Comparison of ENCODE assay signal across 8 mouse cellular contexts in the genomic region with DNA sequence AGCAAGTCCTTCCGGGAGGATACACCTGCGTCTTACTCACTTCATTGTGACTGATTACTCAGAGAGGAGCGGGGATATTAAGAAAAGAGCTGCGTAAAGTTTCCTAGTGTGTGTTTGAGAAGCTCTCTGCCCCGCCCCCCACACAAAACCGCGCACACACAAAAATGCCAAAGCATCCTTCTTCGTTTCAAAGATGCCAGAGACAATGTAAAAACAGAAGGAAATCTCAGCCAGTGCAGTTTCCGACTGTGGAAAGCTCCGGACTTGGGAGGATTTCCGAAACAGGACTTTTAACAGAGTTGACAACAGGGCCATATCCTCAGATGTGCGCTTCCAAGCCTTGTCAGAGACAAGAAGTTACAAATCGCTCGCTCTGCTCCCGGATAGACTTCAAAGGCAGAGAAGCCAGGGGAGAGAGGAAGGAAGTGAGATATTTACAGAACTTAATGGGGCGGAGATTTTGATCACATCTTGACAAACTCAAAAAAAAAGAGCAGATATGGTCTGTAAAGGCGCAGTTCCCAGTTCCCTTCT. TPM values are rescaled to one million over a fixed set of nuclear protein-coding genes. Genes with fewer than 3 reads are reported as not detected.
DNase-seq lines count a peak whose midpoint lies in the region; ATAC-seq and TF ChIP-seq lines count a peak whose summit lies in the region.
"Had no signal": no experiment of that assay in that cellular context is flagged by ENCODE, and none has a peak within 500 bp of the region (broad histone marks: within the 10 kb centered on the region; RNA-seq: fewer than 3 reads in every experiment).

No protein-coding gene starts in this region.

- peak overlapping the region; percentile 81 for H3K4me2 ChIP-seq in liver, postnatal 0 days (ENCODE audit: low read depth, low read length)
- peak overlapping the region; percentile 82 for H3K4me2 ChIP-seq in neural tube, embryonic 11.5 days (ENCODE audit: low read depth)

- peak; percentile 23 for ATAC-seq in granulocyte monocyte progenitor cell, adult 5-6 weeks (replicated peaks; ENCODE audit: poor library complexity, severe bottlenecking)
- peak; percentile 29 for ATAC-seq in inflammation-experienced regulatory T-cells, adult 6 months
- ATAC-seq in liver, postnatal 0 days = no peak
- ATAC-seq in neural tube, embryonic 11.5 days (ENCODE audit: insufficient read depth, low FRiP score, low TSS enrichment) = no peak

- peak overlapping the region; percentile 50 for H3K4me3 ChIP-seq in bone marrow, adult 2 months (replicated peaks; ENCODE audit: control insufficient read depth, low read depth, low read length)
- H3K4me3 ChIP-seq in liver, postnatal 0 days (ENCODE audit: low read depth, low read length) = peak overlapping the region; percentile 61
- H3K4me3 ChIP-seq in neural tube, embryonic 11.5 days (ENCODE audit: low read depth, low read length) = peak overlapping the region; percentile 50
- H3K4me3 ChIP-seq: erythroblast, embryonic 14.5 days had no signal

- TF ChIP-seq EP300 in liver, postnatal 0 days (IDR thresholded peaks at IDR 0.05; ENCODE audit: low read depth) = no peak

- no peaks in the 10 kb centered on the region; the same call in 1 of the 2 replicates for H3K4me1 ChIP-seq in bone marrow, adult 2 months (ENCODE audit: control insufficient read depth, insufficient read depth, low read length)
- H3K4me1 ChIP-seq in liver, postnatal 0 days (ENCODE audit: insufficient read depth) = peaks cover 8% of the 10 kb centered on the region; the same call in 1 of the 2 replicates
- H3K4me1 ChIP-seq in neural tube, embryonic 11.5 days (ENCODE audit: control insufficient read depth, insufficient read depth, low read length) = no peaks in the 10 kb centered on the region

- H3K36me3 ChIP-seq in liver, postnatal 0 days (replicated peaks; ENCODE audit: insufficient read depth, low read length) = no peaks in the 10 kb centered on the region
- H3K36me3 ChIP-seq in neural tube, embryonic 11.5 days (ENCODE audit: control insufficient read depth, insufficient read depth, low read length) = no peaks in the 10 kb centered on the region

- H3K27me3 ChIP-seq in liver, postnatal 0 days (ENCODE audit: insufficient read depth, low read length) = peaks cover 5% of the 10 kb centered on the region; the same call in 1 of the 2 replicates
- no peaks in the 10 kb centered on the region for H3K27me3 ChIP-seq in neural tube, embryonic 11.5 days (ENCODE audit: control insufficient read depth, insufficient read depth, low read length)

- peak; percentile 38 to 45 for DNase-seq in CD8-positive naive resting alpha-beta T cell, adult 2 months (ENCODE audit: low read depth in 2 of 2, low spot score in 2 of 2)
- DNase-seq in liver, postnatal 0 days = peak; percentile 13
- DNase-seq in neural tube, embryonic 11.5 days (ENCODE audit: low spot score) = peak; percentile 57
- DNase-seq in thymus, postnatal 36 days = peak; percentile 62 to 67

- no peaks in the 10 kb centered on the region for H3K9me3 ChIP-seq in liver, postnatal 0 days (ENCODE audit: low read length)
- no peaks in the 10 kb centered on the region for H3K9me3 ChIP-seq in neural tube, embryonic 11.5 days (ENCODE audit: control insufficient read depth, low read length)

- WGBS in bone marrow, adult 2 months = under 1% methylated on average over 17 of the region's 17 CpGs
- 1% methylated on average over 17 of the region's 17 CpGs for WGBS in liver, postnatal 0 days (ENCODE audit: insufficient replicate concordance)
- 1% methylated on average over 17 of the region's 17 CpGs for WGBS in neural tube, embryonic 11.5 days

- H3K9ac ChIP-seq in liver, postnatal 0 days (replicated peaks) = peak overlapping the region; percentile 35
- H3K9ac ChIP-seq in neural tube, embryonic 11.5 days (ENCODE audit: low read length) = peak overlapping the region; percentile 54

- TF ChIP-seq CTCF in bone marrow, adult 2 months (IDR thresholded peaks at IDR 0.05; ENCODE audit: control insufficient read depth, insufficient read depth, low read length) = no peak
- TF ChIP-seq CTCF in liver, postnatal 0 days (IDR thresholded peaks at IDR 0.05; ENCODE audit: low read depth) = no peak

- no peak for TF ChIP-seq POLR2A in bone marrow, adult 2 months (IDR thresholded peaks at IDR 0.05; ENCODE audit: borderline replicate concordance, control insufficient read depth, low read depth, low read length)

- H3K27ac ChIP-seq in bone marrow, adult 2 months (ENCODE audit: control insufficient read depth, insufficient read depth, low read depth, low read length, poor library complexity) = peak overlapping the region; percentile 76
- H3K27ac ChIP-seq in liver, postnatal 0 days (ENCODE audit: low read depth) = no peak overlapping the region; the same call in 1 of the 2 replicates
- H3K27ac ChIP-seq in neural tube, embryonic 11.5 days (ENCODE audit: low read depth, low read length) = no peak overlapping the region

RNA-seq across cellular contexts. Expression of gene St8sia4, which starts 1.4 kb away (rescaled TPM):
- polyA plus RNA-seq in bone marrow, adult 2 months (2011; ENCODE audit: insufficient read depth, insufficient read length, low replicate concordance, missing spikeins) = 1.7 and 6.4 TPM in 2 replicates
- total RNA-seq in granulocyte monocyte progenitor cell, adult 5-6 weeks (2014; fragmentation: Nextera tagmentation) = 73.2 and 76.7 TPM in 2 replicates
- total RNA-seq in granulocyte monocyte progenitor cell, adult 5-6 weeks (2017) = 124 and 137 TPM in 2 replicates
- 10 to 100 TPM; 47.9 to 70.6 (median 53.5) TPM for polyA plus RNA-seq in inflammation-experienced regulatory T-cells, adult 6 months (2017; shearing (Covaris generic))
- polyA plus RNA-seq in liver, postnatal 0 days (2015; fragmentation: Nextera tagmentation; extraction: Ambion mirVana) = 1.2 and 1.3 TPM in 2 replicates
- 13.1 and 13.8 TPM in 2 replicates for polyA plus RNA-seq in neural tube, embryonic 11.5 days (2014; fragmentation: Nextera tagmentation; extraction: Ambion mirVana)

Comparison
In these comparisons a context has a peak if more than half of its experiments do, and no peak if none do; other contexts are left out.
1. DNase-seq: peak in every context shown above with its lines; median percentile 64 in thymus, postnatal 36 days; 57 in neural tube, embryonic 11.5 days; 42 in CD8-positive naive resting alpha-beta T cell, adult 2 months; 13 in liver, postnatal 0 days.
2. ATAC-seq: peak in granulocyte monocyte progenitor cell, adult 5-6 weeks (single experiment) and inflammation-experienced regulatory T-cells, adult 6 months (single experiment); none in liver, postnatal 0 days (single experiment) and neural tube, embryonic 11.5 days (single experiment).
3. Peak in every context shown above with its lines, with median percentiles within 50 percentile points of each other: H3K4me3 ChIP-seq.